Mouse (Mus musculus): ENCODE measurements around the gene Prdm11.

Gene Prdm11

GRCm38 (mm10) chr2:93046509-93046835 is 505 bp upstream of the Prdm11 start:
- no peak for DNase-seq (ENCODE audit: low read depth, low spot score)

GRCm38 (mm10) chr2:93045129-93045817 is 694 bp downstream of the Prdm11 start:
- peak; percentile 97 for DNase-seq (ENCODE audit: low read depth, low spot score)

- no peak for DNase-seq (ENCODE audit: low read depth, low spot score)
These were observed 2.4 kb downstream of the Prdm11 start for GRCm38 (mm10) chr2:93043449-93044157.

DNA sequence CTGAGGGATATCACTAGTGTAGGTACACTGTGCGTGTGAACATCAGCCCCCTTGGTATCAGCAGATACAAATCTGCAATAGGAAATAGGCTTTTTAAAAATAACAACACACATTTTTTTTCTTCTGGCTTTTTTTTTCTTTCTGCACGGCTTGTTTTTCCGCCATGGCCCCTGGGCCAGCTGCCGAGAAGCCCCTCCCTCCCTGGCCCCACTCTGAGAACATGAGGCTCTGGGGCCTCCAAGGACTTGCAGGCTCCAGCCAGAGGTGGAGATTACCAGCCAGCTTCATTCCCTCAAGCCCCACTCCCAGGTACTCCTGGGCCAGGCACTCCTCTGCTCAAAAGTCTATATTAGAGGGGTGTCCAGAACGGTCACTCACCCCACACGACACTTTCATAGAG is 4.5 kb downstream of the Prdm11 start:
- DNase-seq (ENCODE audit: low read depth, low spot score), result no peak

DNA sequence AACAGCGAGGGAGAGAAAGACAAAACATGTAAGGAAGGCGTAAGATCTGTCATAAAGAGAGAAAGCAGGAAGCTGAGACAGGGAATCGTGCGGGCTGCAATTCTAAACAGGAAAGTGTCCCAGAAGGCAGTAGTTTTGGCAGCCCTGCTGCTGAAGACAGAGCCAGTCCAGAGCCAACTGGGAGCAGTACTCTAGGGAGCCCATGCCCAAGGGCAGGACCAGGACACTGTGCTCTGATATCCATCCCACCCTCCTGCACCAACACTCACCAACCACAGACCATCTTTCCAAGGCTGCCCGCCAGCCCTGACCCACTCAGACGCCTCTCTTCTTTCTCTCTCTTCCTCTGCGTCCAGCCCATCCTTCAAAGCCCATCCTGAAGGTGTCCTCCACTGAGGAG is 5.1 kb downstream of the Prdm11 start:
- DNase-seq (ENCODE audit: low read depth, low spot score), result no peak

GRCm38 (mm10) chr2:93039706-93040105 is 6.3 kb downstream of the Prdm11 start:
- DNase-seq (ENCODE audit: low read depth, low spot score), result no peak

DNA sequence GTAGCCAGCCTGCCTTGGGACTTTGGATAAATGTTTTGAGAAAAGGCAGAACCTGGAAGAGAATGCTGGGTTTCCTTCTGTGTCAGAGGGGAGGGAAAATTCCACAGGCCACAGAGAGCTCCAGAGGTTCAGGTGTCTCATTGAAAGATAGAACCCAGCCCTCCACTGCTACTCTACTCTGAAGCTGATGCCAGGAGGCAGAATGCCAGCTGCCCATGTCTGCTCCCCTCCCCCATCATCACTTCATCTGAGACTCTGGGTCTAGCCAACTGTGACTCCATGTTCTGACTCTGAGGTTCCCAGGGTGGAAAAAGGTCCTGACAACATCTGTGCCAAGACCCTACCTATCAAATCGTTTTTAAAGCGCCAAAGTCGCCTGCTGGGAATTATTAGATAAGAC is 6.9 kb downstream of the Prdm11 start:
- no peak for DNase-seq (ENCODE audit: low read depth, low spot score)

DNA sequence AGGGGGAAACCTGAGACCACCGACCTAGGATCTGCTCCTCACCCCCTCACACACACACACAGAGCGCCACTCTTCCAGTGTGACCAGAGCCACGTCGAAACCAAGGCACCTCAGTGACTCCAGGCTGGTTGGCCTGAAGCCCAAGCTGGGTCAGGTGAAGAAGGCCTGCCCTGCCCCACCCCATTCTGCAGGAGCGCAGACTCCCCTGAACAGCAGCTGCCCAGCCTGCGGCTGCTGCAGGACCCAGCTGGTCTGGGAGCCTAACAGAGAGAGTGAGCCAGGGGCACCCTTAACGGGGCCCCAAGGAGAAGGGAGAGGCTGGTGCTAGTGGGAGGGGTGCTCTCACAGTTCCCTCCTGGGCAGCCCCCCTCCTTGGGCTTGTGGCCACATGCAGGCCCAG is 10.3 kb downstream of the Prdm11 start:
- DNase-seq (ENCODE audit: low read depth, low spot score), result no peak

- no peak for DNase-seq (ENCODE audit: low read depth, low spot score)
These were observed 13.3 kb downstream of the Prdm11 start for GRCm38 (mm10) chr2:93032651-93033050.

DNA sequence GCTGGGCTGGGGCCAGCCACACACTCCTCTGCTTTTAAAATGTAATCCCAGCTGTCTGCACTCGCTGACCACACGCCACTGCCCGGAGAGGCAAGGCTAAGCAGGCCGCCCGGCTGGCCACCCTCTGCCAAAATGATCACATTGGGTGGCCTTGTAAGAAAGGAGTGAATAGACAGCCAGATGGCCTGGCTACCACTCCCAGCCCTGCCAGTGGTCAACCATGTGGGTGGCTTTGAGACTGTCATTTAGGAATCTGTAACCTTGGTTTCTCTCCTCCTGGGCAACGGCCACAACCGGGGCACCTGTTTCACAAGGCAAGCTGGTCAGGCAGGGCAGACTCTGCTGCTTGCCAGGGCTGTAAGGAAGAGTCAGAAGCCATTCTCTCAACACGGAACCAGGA is 13.9 kb downstream of the Prdm11 start:
- DNase-seq (ENCODE audit: low read depth, low spot score), result peak; percentile 72

DNA sequence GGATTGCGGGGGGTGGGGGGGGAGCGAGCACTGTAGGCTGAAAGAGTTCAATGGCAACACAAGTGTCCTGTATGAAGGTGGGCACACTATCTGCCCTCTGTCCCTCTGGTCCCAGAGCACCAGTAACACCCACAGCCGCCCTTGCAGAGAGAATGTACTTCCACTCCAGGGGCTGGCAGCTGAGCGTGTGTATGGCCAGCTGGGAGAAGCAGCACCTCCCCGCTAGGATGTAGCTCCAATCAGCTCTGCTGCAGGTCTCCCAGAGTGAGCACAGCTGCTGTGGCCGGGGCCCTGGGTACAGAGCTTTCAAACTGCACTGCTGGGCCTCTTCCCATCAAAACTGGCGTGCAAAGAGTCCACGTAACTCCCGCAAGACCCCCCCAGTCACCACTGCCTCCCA is 14.9 kb downstream of the Prdm11 start:
- DNase-seq (ENCODE audit: low read depth, low spot score), result peak; percentile 30

DNA sequence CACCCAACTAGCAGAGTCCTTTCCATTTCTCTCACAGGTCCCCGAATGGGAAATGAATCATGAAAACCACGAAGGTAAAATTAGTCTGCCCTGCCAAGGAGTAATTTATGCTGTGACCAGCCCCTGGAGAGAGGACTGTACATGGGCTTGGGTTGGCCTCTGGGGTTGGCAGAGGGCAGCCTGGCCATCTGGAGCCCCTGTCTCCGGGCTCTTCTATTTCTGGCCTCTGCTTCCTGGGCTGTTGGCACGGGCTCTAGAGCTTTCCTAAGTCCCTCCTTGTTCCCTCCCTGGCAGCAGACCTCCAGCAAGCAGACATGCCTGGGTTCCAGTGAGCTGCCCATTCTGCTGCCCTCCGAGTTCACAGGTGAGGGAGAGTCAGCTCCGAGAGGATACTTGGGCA is 15.9 kb downstream of the Prdm11 start:
- peak; percentile 91 for DNase-seq (ENCODE audit: low read depth, low spot score)

DNA sequence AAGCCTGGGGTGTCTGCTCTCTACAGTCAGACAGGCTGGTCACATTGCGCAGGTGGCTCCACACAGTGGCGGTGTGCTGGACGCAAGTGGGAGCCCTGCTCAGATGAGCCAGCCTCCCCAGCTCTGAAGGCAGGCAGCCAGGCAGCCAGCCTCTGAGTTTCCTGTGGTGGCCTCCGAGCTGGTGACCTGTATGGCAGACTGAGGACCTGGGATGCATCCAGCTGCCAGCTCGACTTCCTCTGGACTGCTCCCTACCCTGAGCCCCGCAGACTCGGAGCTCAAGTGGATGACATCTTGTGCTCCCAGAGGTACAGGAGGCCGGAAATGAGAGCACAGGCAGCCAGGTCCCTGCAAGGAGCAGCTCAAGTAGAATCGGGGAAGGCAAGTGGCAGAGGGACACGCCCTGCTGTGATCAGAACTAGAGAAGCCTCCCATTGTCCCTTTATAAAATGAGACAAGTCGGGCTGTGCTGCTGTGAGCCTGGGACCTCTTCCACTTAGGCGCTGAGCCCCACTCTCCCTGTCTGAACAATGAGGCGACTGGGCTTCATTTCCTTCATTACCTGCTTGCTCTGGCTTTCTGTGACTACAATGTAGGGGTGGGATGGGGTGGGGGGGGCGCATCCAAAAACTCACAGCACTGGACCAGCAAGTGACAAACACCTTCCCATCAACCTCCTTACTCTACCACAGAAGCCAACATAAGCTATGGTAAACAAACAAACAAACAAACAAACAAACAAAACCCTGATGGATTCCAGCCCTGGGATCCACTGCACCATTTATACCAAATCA is 16.5 kb downstream of the Prdm11 start:
- DNase-seq (ENCODE audit: low read depth, low spot score), result peak; percentile 74

- no peak for DNase-seq (ENCODE audit: low read depth, low spot score)
These were observed 17.1 kb downstream of the Prdm11 start for GRCm38 (mm10) chr2:93028865-93029264.

- no peak for DNase-seq (ENCODE audit: low read depth, low spot score)
These were observed 18.3 kb downstream of the Prdm11 start for GRCm38 (mm10) chr2:93027713-93028112.

DNA sequence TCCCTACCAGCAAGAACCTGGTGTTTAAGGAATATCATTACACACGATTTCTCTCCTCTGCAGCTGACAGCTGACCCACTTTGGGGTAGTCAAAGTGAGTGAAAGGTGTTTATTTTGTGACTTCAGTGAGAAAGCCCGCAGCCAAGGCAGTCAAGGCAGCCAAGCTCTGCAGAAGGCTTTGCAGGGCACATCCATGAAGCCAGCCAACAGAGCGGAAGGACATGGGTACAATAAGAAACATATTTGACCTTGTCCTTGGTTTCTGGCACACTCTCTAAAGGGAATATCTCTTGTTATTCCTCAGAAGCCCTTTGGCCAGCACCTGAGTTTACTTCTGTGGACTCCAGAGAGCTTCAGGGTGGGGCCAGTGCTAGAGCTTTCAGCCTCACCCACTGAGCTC is 21.5 kb downstream of the Prdm11 start:
- DNase-seq (ENCODE audit: low read depth, low spot score), result no peak

DNA sequence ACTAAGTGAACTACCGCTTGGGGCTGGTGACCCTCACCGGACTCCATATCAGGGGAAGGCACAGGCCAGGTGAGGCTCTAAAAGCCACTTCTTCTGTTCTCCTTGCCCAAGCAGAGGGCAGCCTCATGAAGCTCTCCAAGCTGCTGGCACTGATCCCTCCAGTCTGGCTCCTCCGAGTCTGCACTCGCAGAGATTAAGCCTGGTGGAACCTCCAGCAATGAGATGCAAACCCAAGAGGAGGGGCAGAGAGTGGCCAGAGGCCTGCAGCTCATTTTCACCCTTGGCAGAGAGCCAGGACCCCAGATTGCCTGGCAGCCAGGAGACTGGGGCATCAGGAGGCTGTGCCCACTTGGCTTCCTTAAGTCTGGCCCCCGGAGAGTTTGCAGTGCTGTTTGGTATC is 27.1 kb downstream of the Prdm11 start:
- DNase-seq (ENCODE audit: low read depth, low spot score), result peak; percentile 64

DNA sequence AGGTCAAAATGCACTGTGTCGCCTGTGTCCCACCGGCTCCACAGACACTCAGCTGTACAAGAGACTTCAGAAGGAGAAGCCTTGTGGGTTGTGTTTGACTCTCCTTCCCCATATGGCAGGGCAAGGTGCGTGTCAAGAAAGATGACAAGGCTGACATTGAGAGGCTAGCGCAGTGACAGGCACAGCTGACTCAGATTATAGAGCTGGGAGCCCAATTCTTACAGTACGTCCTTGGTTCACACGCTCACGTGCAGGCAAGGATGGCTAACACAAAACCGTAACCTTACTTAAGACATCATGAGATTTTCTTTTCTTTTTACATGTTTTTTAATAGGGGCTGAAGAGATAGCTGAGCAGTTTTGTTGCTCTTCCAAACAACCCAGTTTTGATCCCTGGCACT is 28.8 kb downstream of the Prdm11 start:
- no peak for DNase-seq (ENCODE audit: low read depth, low spot score)

GRCm38 (mm10) chr2:93015041-93015440 is 30.9 kb downstream of the Prdm11 start:
- DNase-seq (ENCODE audit: low read depth, low spot score), result peak; percentile 19

DNA sequence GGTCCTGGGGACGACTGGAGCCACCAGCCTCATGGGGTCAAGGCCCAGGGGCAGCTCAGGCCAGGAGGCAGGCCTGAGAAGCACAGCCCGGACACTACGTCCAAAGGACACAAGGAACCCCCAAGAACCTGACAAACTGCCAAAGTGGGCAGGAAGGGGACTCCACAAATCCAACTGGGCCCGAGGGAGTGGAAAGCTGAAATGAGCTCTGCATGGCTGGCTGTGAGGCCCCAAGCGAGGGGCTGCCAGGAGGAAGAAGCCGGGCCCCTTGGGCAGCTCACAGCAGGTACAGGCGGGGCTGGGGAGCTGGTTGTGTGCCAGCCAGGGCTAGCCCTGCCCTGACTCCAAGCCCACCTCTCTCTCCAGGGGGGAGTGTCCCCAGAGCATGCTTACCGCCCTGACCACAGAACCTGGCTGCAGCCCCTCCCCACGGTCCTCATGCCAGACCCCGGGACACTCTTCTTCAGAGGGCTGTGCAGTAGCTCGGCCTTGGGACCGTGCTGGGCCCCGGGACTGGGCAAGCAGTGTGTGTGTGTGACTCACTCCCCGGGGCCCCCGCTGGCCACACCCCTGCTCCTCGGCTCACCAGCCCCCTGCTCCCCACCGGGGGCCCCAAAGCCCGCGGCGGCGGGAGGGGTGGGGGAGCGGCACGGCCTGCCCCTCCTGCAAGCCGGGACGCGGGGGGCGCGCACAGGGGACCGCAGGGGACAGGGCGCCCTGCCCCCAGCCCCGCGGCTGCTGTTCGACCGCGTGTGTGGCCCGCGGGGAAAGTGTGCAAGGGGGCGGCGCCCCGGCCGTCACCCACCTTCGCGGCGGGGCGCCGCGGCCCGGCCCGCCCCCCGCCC is 31.7 kb downstream of the Prdm11 start:
- DNase-seq (ENCODE audit: low read depth, low spot score), result no peak

- no peak for DNase-seq (ENCODE audit: low read depth, low spot score)
These were observed 32.4 kb downstream of the Prdm11 start for GRCm38 (mm10) chr2:93013415-93014092.
